Comparison of ENCODE assay signal across 26 mouse cellular contexts in the genomic region with DNA sequence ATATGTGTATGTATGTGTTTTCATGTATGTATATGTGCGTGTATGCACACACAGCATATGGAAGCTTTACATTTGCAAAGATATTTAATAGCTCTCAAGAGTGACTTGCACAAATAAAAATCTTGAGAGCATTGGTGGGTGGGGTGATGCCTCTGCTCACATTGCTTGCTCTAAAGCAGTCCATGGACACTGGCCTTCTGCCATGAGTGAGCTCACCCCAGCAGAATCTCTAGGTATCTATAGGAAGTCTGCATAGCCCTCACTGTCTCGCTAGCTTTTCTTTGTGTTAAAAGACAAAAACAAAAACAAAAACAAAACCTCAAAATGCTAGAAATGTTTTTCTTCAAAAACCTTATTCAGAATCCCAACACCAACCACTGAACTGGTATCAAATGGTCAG.
"Had no signal": no experiment of that assay in that cellular context is flagged by ENCODE, and none has a peak within 500 bp of the region (broad histone marks: within the 10 kb centered on the region; RNA-seq: fewer than 3 reads in every experiment).

No protein-coding gene starts in this region.

- H3K27ac ChIP-seq: gastrocnemius, adult 2 months; heart, embryonic 10.5 days; hindbrain, embryonic 10.5 days; hindbrain, embryonic 12.5 days; hindbrain, embryonic 14.5 days; intestine, embryonic 15.5 days; layer of hippocampus, adult 2 months; left cerebral cortex, adult 2 months; limb, embryonic 13.5 days; liver, embryonic 13.5 days had no signal

- H3K4me3 ChIP-seq: gastrocnemius, adult 2 months; heart, embryonic 10.5 days; heart, embryonic 12.5 days; hindbrain, embryonic 10.5 days; hindbrain, embryonic 12.5 days; intestine, embryonic 15.5 days; layer of hippocampus, adult 2 months; left cerebral cortex, adult 2 months; limb, embryonic 13.5 days; liver, embryonic 13.5 days had no signal

- H3K9me3 ChIP-seq: heart, embryonic 10.5 days; heart, embryonic 12.5 days; hindbrain, embryonic 10.5 days; hindbrain, embryonic 12.5 days; intestine, embryonic 15.5 days; liver, embryonic 13.5 days had no signal

- DNase-seq: gastrocnemius, adult 2 months; gastrocnemius, postnatal 10 days; gastrocnemius, postnatal 25 days; heart, adult 18-20 months; heart, postnatal 10 days; heart, postnatal 4 days; kidney, adult 18-20 months; kidney, adult 8-10 months; kidney, postnatal 10 days; kidney, postnatal 25 days; kidney, postnatal 4 days; liver; liver, embryonic 13.5 days had no signal

- H3K36me3 ChIP-seq: heart, embryonic 10.5 days; heart, embryonic 12.5 days; hindbrain, embryonic 10.5 days; hindbrain, embryonic 12.5 days; intestine, embryonic 15.5 days; limb, embryonic 13.5 days; liver, embryonic 13.5 days had no signal

- H3K27me3 ChIP-seq: heart, embryonic 12.5 days; hindbrain, embryonic 12.5 days; intestine, embryonic 15.5 days; limb, embryonic 13.5 days; liver, embryonic 13.5 days had no signal

- H3K4me2 ChIP-seq: heart, embryonic 12.5 days; hindbrain, embryonic 12.5 days; hindbrain, embryonic 14.5 days; intestine, embryonic 15.5 days; limb, embryonic 13.5 days; liver, embryonic 11.5 days; liver, embryonic 13.5 days had no signal

- ATAC-seq: hindbrain, embryonic 16.5 days; inflammation-experienced regulatory T-cells, adult 6 months; intestine, embryonic 15.5 days; intestine, postnatal 0 days had no signal

- H3K4me1 ChIP-seq: heart, embryonic 10.5 days; heart, embryonic 12.5 days; hindbrain, embryonic 10.5 days; hindbrain, embryonic 12.5 days; intestine, embryonic 15.5 days; liver, embryonic 13.5 days had no signal

- H3K9ac ChIP-seq: heart, embryonic 12.5 days; hindbrain, embryonic 12.5 days; hindbrain, embryonic 14.5 days; intestine, embryonic 15.5 days; limb, embryonic 13.5 days; liver, embryonic 13.5 days had no signal
